Comparison of ENCODE assay signal across 9 mouse cellular contexts in genomic region chr12:82616486-82616812, GRCm38 (mm10). TPM values are rescaled to one million over a fixed set of nuclear protein-coding genes. Genes with fewer than 3 reads are reported as not detected.
DNase-seq lines count a peak whose midpoint lies in the region; ATAC-seq and TF ChIP-seq lines count a peak whose summit lies in the region.
"Had no signal": no experiment of that assay in that cellular context is flagged by ENCODE, and none has a peak within 500 bp of the region (broad histone marks: within the 10 kb centered on the region; RNA-seq: fewer than 3 reads in every experiment).

No protein-coding gene starts in this region.

- TF ChIP-seq CTCF in cerebellum, adult 2 months (IDR thresholded peaks at IDR 0.05; ENCODE audit: borderline replicate concordance, insufficient read depth, low read depth, low read length) = no peak
- no peak for TF ChIP-seq CTCF in small intestine, adult 2 months (IDR thresholded peaks at IDR 0.05; ENCODE audit: extremely low read depth, insufficient read length, insufficient replicate concordance, low read depth, low read length)

- no peaks in the 10 kb centered on the region for H3K9me3 ChIP-seq in limb, embryonic 14.5 days (ENCODE audit: control insufficient read depth, low read length)

- no peaks in the 10 kb centered on the region for H3K36me3 ChIP-seq in limb, embryonic 14.5 days (ENCODE audit: control insufficient read depth, insufficient read depth, low read length)
- H3K36me3 ChIP-seq in small intestine, adult 2 months (ENCODE audit: control insufficient read depth, insufficient read depth, low read length) = no peaks in the 10 kb centered on the region

- peak overlapping the region; percentile 98 for H3K4me2 ChIP-seq in limb, embryonic 14.5 days (replicated peaks; ENCODE audit: low read depth, low read length, severe bottlenecking)

- peaks cover 2% of the 10 kb centered on the region; the same call in 1 of the 2 replicates for H3K27me3 ChIP-seq in cerebellum, adult 2 months (ENCODE audit: control insufficient read depth, insufficient read depth, low read length)
- H3K27me3 ChIP-seq in limb, embryonic 14.5 days (ENCODE audit: control insufficient read depth, insufficient read depth, low read length) = peaks cover 53% of the 10 kb centered on the region
- H3K27me3 ChIP-seq in small intestine, adult 2 months (ENCODE audit: control insufficient read depth, insufficient read depth, low read length) = peaks cover 26% of the 10 kb centered on the region

- TF ChIP-seq POLR2A in cerebellum, adult 2 months (IDR thresholded peaks at IDR 0.05; ENCODE audit: borderline replicate concordance, insufficient read depth, low read length) = no peak
- no peak for TF ChIP-seq POLR2A in limb, embryonic 14.5 days (IDR thresholded peaks at IDR 0.05; ENCODE audit: borderline replicate concordance, extremely low read depth, insufficient read depth, insufficient read length)
- TF ChIP-seq POLR2A in small intestine, adult 2 months (IDR thresholded peaks at IDR 0.05; ENCODE audit: low read depth, low read length) = no peak

- H3K9ac ChIP-seq in limb, embryonic 14.5 days (ENCODE audit: low read depth, low read length, severe bottlenecking) = peak overlapping the region; percentile 52

- no peak overlapping the region for H3K27ac ChIP-seq in cerebellum, adult 2 months (ENCODE audit: insufficient read depth, low read length)
- H3K27ac ChIP-seq in limb, embryonic 14.5 days (replicated peaks; ENCODE audit: low read depth, low read length) = no peak overlapping the region
- H3K27ac ChIP-seq in small intestine, adult 2 months (ENCODE audit: insufficient read depth, low read depth, low read length) = no peak overlapping the region
- H3K27ac ChIP-seq: macrophage had no signal

- ATAC-seq in limb, embryonic 14.5 days (ENCODE audit: low FRiP score, low read depth) = no peak

- H3K4me1 ChIP-seq in cerebellum, adult 2 months (ENCODE audit: control insufficient read depth, insufficient read depth, low read length) = no peaks in the 10 kb centered on the region
- peaks cover 7% of the 10 kb centered on the region for H3K4me1 ChIP-seq in limb, embryonic 14.5 days (ENCODE audit: control insufficient read depth, insufficient read depth, low read length)
- H3K4me1 ChIP-seq in small intestine, adult 2 months (ENCODE audit: control insufficient read depth, insufficient read depth, insufficient read length, low read length) = no peaks in the 10 kb centered on the region; the same call in 1 of the 2 replicates

- peak in 1 of 2 experiments; percentile 1 for DNase-seq in cerebellum, adult 2 months
- DNase-seq in cerebellum, postnatal 25 days = no peak
- DNase-seq in right cerebral cortex, adult 18-20 months = peak; percentile 6
- no peak for DNase-seq in right cerebral cortex, postnatal 25 days
- DNase-seq in limb, embryonic 14.5 days (ENCODE audit: low spot score) = no peak
- no peak for DNase-seq in urinary bladder, postnatal 36 days (ENCODE audit: low spot score in 2 of 2)
- no peak for DNase-seq in thymus, postnatal 14 days

- peak overlapping the region; percentile 34 for H3K4me3 ChIP-seq in cerebellum, adult 2 months (replicated peaks; ENCODE audit: insufficient read depth, low read depth, low read length)
- H3K4me3 ChIP-seq in limb, embryonic 14.5 days (replicated peaks; ENCODE audit: low read length) = peak overlapping the region; percentile 56
- H3K4me3 ChIP-seq in small intestine, adult 2 months (ENCODE audit: low read depth, low read length) = peak overlapping the region; percentile 59

- 5% methylated on average over 19 of the region's 19 CpGs for WGBS in cerebellum, adult 2 months
- WGBS in limb, embryonic 14.5 days = 4% methylated on average over 19 of the region's 19 CpGs
- WGBS in small intestine, adult 2 months = 3% methylated on average over 19 of the region's 19 CpGs

RNA-seq across cellular contexts. Expression of gene Rgs6, which starts 28.4 kb away (rescaled TPM):
- 16.1 and 16.8 TPM in 2 replicates for polyA plus RNA-seq in cerebellum, adult 2 months (2012; rRNA removed)
- 1.1 and 1.2 TPM in 2 replicates for polyA plus RNA-seq in limb, embryonic 14.5 days (2012; rRNA removed)
- polyA plus RNA-seq in limb, embryonic 14.5 days (2014; fragmentation: Nextera tagmentation; extraction: Ambion mirVana) = 1.5 and 2.9 TPM in 2 replicates
- polyA plus RNA-seq in small intestine, adult 2 months (2012; rRNA removed) = 0.53 and 0.57 TPM in 2 replicates
- polyA plus RNA-seq: macrophage had no signal
